Comparison of ENCODE assay signal across 7 mouse cellular contexts in the genomic region with DNA sequence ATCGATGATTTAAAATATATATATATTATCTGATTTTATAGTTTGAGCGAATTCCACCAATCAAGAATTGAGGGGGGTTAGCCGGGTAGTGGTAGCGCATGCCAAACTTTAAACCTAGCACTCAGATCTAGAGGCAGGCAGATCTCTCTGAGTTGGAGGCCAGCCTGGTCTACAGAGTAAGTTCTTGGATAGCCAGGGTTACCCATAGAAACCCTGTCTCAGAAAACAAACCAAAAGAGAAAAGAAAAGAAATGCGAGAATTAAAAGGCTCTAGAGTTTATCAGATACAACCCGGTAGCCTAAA. TPM values are rescaled to one million over a fixed set of nuclear protein-coding genes. Genes with fewer than 3 reads are reported as not detected.
DNase-seq lines count a peak whose midpoint lies in the region; ATAC-seq and TF ChIP-seq lines count a peak whose summit lies in the region.

No protein-coding gene starts in this region.

- H3K4me3 ChIP-seq in lung, postnatal 0 days (ENCODE audit: low read depth, low read length) = peak overlapping the region; percentile 94
- peak overlapping the region; percentile 81 for H3K4me3 ChIP-seq in forebrain, embryonic 11.5 days (ENCODE audit: low read depth, low read length)
- peak overlapping the region; percentile 96 for H3K4me3 ChIP-seq in intestine, postnatal 0 days (ENCODE audit: low read depth, low read length)
- H3K4me3 ChIP-seq in neural tube, embryonic 14.5 days (ENCODE audit: low read depth, low read length) = peak overlapping the region; percentile 89

- no peak overlapping the region for H3K27ac ChIP-seq in lung, postnatal 0 days (ENCODE audit: low read length)
- H3K27ac ChIP-seq in forebrain, embryonic 11.5 days (ENCODE audit: low read depth, low read length) = no peak overlapping the region
- no peak overlapping the region for H3K27ac ChIP-seq in intestine, postnatal 0 days (ENCODE audit: low read depth, low read length)
- no peak overlapping the region for H3K27ac ChIP-seq in neural tube, embryonic 14.5 days (ENCODE audit: low read depth, low read length)

- TF ChIP-seq CTCF in lung, postnatal 0 days (IDR thresholded peaks at IDR 0.05) = no peak
- no peak for TF ChIP-seq CTCF in intestine, postnatal 0 days (IDR thresholded peaks at IDR 0.05; ENCODE audit: low read depth)

- 15% methylated on average over 6 of the region's 6 CpGs for WGBS in lung, postnatal 0 days
- WGBS in forebrain, embryonic 11.5 days = 25% methylated on average over 6 of the region's 6 CpGs
- WGBS in intestine, postnatal 0 days = 15% methylated on average over 6 of the region's 6 CpGs
- WGBS in neural tube, embryonic 14.5 days = 28% methylated on average over 6 of the region's 6 CpGs

- H3K9ac ChIP-seq in lung, postnatal 0 days (replicated peaks; ENCODE audit: low read depth) = peak overlapping the region; percentile 10; the same call in 1 of the 2 replicates
- H3K9ac ChIP-seq in forebrain, embryonic 11.5 days (ENCODE audit: low read length) = peak overlapping the region; percentile 53
- peak overlapping the region; percentile 37; the same call in 1 of the 2 replicates for H3K9ac ChIP-seq in intestine, postnatal 0 days (ENCODE audit: low read depth, low read length)
- H3K9ac ChIP-seq in neural tube, embryonic 14.5 days (replicated peaks; ENCODE audit: low read depth, low read length) = no peak overlapping the region; the same call in 1 of the 2 replicates

- TF ChIP-seq EP300 in lung, postnatal 0 days (IDR thresholded peaks at IDR 0.05) = no peak

- H3K9me3 ChIP-seq in lung, postnatal 0 days (ENCODE audit: low read length) = no peaks in the 10 kb centered on the region
- H3K9me3 ChIP-seq in forebrain, embryonic 11.5 days (ENCODE audit: control insufficient read depth, low read length) = no peaks in the 10 kb centered on the region
- no peaks in the 10 kb centered on the region for H3K9me3 ChIP-seq in intestine, postnatal 0 days (ENCODE audit: control insufficient read depth)
- no peaks in the 10 kb centered on the region for H3K9me3 ChIP-seq in neural tube, embryonic 14.5 days (ENCODE audit: control insufficient read depth, low read length)

- H3K4me1 ChIP-seq in lung, postnatal 0 days (ENCODE audit: insufficient read depth, low read depth, low read length) = peaks cover 3% of the 10 kb centered on the region; the same call in 1 of the 2 replicates
- 0 out of 2 replicates have a peak, but pooled peaks cover 2% of the 10 kb centered on the region for H3K4me1 ChIP-seq in forebrain, embryonic 11.5 days (replicated peaks; ENCODE audit: control insufficient read depth, insufficient read depth, low read length)
- H3K4me1 ChIP-seq in intestine, postnatal 0 days (replicated peaks; ENCODE audit: control insufficient read depth, insufficient read depth, low read length) = no peaks in the 10 kb centered on the region
- H3K4me1 ChIP-seq in neural tube, embryonic 14.5 days (ENCODE audit: control insufficient read depth, insufficient read depth, low read length) = peaks cover 9% of the 10 kb centered on the region; the same call in 1 of the 2 replicates

- ATAC-seq in lung, postnatal 0 days = no peak
- ATAC-seq in forebrain, embryonic 11.5 days (replicated peaks; ENCODE audit: low FRiP score) = peak; percentile 16; the same call in 1 of the 2 replicates
- ATAC-seq in intestine, postnatal 0 days = no peak
- ATAC-seq in neural tube, embryonic 14.5 days (ENCODE audit: low read depth) = peak; percentile 25

- H3K27me3 ChIP-seq in lung, postnatal 0 days (replicated peaks; ENCODE audit: insufficient read depth, low read length) = no peaks in the 10 kb centered on the region
- H3K27me3 ChIP-seq in forebrain, embryonic 11.5 days (ENCODE audit: control insufficient read depth, insufficient read depth, low read length) = no peaks in the 10 kb centered on the region
- no peaks in the 10 kb centered on the region for H3K27me3 ChIP-seq in intestine, postnatal 0 days (replicated peaks; ENCODE audit: control insufficient read depth, insufficient read depth, low read length)
- no peaks in the 10 kb centered on the region for H3K27me3 ChIP-seq in neural tube, embryonic 14.5 days (ENCODE audit: control insufficient read depth, insufficient read depth, low read length)

- peak overlapping the region; percentile 73 for H3K4me2 ChIP-seq in lung, postnatal 0 days (replicated peaks; ENCODE audit: low read depth, low read length)
- peak overlapping the region; percentile 58 for H3K4me2 ChIP-seq in forebrain, embryonic 11.5 days (ENCODE audit: low read depth, low read length, severe bottlenecking)
- peak overlapping the region; percentile 84 for H3K4me2 ChIP-seq in intestine, postnatal 0 days (replicated peaks; ENCODE audit: low read depth)
- peak overlapping the region; percentile 48 for H3K4me2 ChIP-seq in neural tube, embryonic 14.5 days (ENCODE audit: low read depth, low read length)

- no peak for DNase-seq in lung, postnatal 0 days (ENCODE audit: low spot score)
- DNase-seq in lung, postnatal 4 days = no peak
- DNase-seq in forebrain, embryonic 11.5 days (ENCODE audit: low spot score) = no peak
- DNase-seq in layer of hippocampus, adult 18-20 months (ENCODE audit: low spot score in 2 of 2) = no peak
- DNase-seq in urinary bladder, adult 18-20 months (ENCODE audit: low spot score in 2 of 2) = no peak

- H3K36me3 ChIP-seq in lung, postnatal 0 days (ENCODE audit: insufficient read depth, low read length) = no peaks in the 10 kb centered on the region
- H3K36me3 ChIP-seq in forebrain, embryonic 11.5 days (ENCODE audit: control insufficient read depth, insufficient read depth, low read length) = no peaks in the 10 kb centered on the region
- no peaks in the 10 kb centered on the region for H3K36me3 ChIP-seq in intestine, postnatal 0 days (ENCODE audit: control insufficient read depth, insufficient read depth)
- no peaks in the 10 kb centered on the region for H3K36me3 ChIP-seq in neural tube, embryonic 14.5 days (ENCODE audit: control insufficient read depth, insufficient read depth, low read length)

RNA-seq across cellular contexts. Expression of a gene that starts 0.7 kb away (rescaled TPM):
- 23.9 and 25.2 TPM in 2 replicates for polyA plus RNA-seq in lung, postnatal 0 days (2015; fragmentation: Nextera tagmentation; extraction: Ambion mirVana)
- 47.9 and 51.0 TPM in 2 replicates for polyA plus RNA-seq in forebrain, embryonic 11.5 days (2014; fragmentation: Nextera tagmentation; extraction: Ambion mirVana)
- polyA plus RNA-seq in intestine, postnatal 0 days (2015; fragmentation: Nextera tagmentation; extraction: Ambion mirVana) = 29.0 and 29.6 TPM in 2 replicates
- 57.8 and 59.0 TPM in 2 replicates for polyA plus RNA-seq in neural tube, embryonic 14.5 days (2014; fragmentation: Nextera tagmentation; extraction: Ambion mirVana)
- 10 to 100 TPM; 43.8 to 45.0 TPM for total RNA-seq in layer of hippocampus, adult 18-20 months (2021)

RNA-seq across cellular contexts. Expression of a gene that starts 36.0 kb away (rescaled TPM):
- polyA plus RNA-seq in lung, postnatal 0 days (2015; fragmentation: Nextera tagmentation; extraction: Ambion mirVana) = 121 and 125 TPM in 2 replicates
- polyA plus RNA-seq in forebrain, embryonic 11.5 days (2014; fragmentation: Nextera tagmentation; extraction: Ambion mirVana) = 483 and 500 TPM in 2 replicates
- 126 and 134 TPM in 2 replicates for polyA plus RNA-seq in intestine, postnatal 0 days (2015; fragmentation: Nextera tagmentation; extraction: Ambion mirVana)
- polyA plus RNA-seq in neural tube, embryonic 14.5 days (2014; fragmentation: Nextera tagmentation; extraction: Ambion mirVana) = 321 and 333 TPM in 2 replicates
- 100 to 1,000 TPM; 191 to 202 TPM for total RNA-seq in layer of hippocampus, adult 18-20 months (2021)

RNA-seq across cellular contexts. Expression of a gene that starts 47.1 kb away (rescaled TPM):
- 116 and 125 TPM in 2 replicates for polyA plus RNA-seq in lung, postnatal 0 days (2015; fragmentation: Nextera tagmentation; extraction: Ambion mirVana)
- polyA plus RNA-seq in forebrain, embryonic 11.5 days (2014; fragmentation: Nextera tagmentation; extraction: Ambion mirVana) = 263 and 266 TPM in 2 replicates
- 105 and 111 TPM in 2 replicates for polyA plus RNA-seq in intestine, postnatal 0 days (2015; fragmentation: Nextera tagmentation; extraction: Ambion mirVana)
- 204 and 218 TPM in 2 replicates for polyA plus RNA-seq in neural tube, embryonic 14.5 days (2014; fragmentation: Nextera tagmentation; extraction: Ambion mirVana)
- 10 to 100 TPM; 64.0 to 72.6 TPM for total RNA-seq in layer of hippocampus, adult 18-20 months (2021)

Comparison
In these comparisons a context has a peak if more than half of its experiments do, and no peak if none do; other contexts are left out.
1. ATAC-seq: peak in forebrain, embryonic 11.5 days (single experiment) and neural tube, embryonic 14.5 days (single experiment); none in lung, postnatal 0 days (single experiment) and intestine, postnatal 0 days (single experiment).
2. Peak in every context shown above with its lines, with median percentiles within 50 percentile points of each other: H3K4me2 ChIP-seq and H3K4me3 ChIP-seq.